Mouse (Mus musculus) thymus, adult 2 months (tissue): ENCODE measurements around the gene Creb5.

Experiments
- CTCF ChIP-seq: fragments of 200-500 bp; IDR thresholded peaks from 2 replicates; pipeline ENCODE4 v1.5.1; 2012; ENCODE audit warnings: mild to moderate bottlenecking, control low read depth, low read length, moderate library complexity, borderline replicate concordance; ENCODE audit not compliant: control insufficient read depth, poor library complexity, insufficient read depth; ENCODE audit errors: extremely low read depth
- POLR2A ChIP-seq: fragments of 200-500 bp; IDR thresholded peaks from 2 replicates; pipeline ENCODE4 v1.6.1; 2012; ENCODE audit warnings: mild to moderate bottlenecking, low read length, control low read depth, moderate library complexity; ENCODE audit not compliant: control insufficient read depth, poor library complexity, insufficient read depth; ENCODE audit errors: extremely low read depth

- TF ChIP-seq CTCF: no peak
- TF ChIP-seq POLR2A: no peak
Observed at GRCm38 (mm10) chr6:53580346-53580745, 293.3 kb downstream of the Creb5 start.
